Mouse (Mus musculus) testis, adult 2 months (tissue): ENCODE measurements at regions not wholly inside any gene's neighbourhood (a gene's known extent, or its start where the extent isn't known, plus 50 kb on each side); places are given as distances from the start of the nearest gene placed in this dataset.

Experiments used
- CTCF ChIP-seq: fragments of 200-500 bp; IDR thresholded peaks from 2 replicates; pipeline ENCODE4 v1.5.1; 2012; ENCODE audit warnings: low read depth, mild to moderate bottlenecking, inconsistent platforms, low read length, moderate library complexity; ENCODE audit not compliant: control insufficient read depth, insufficient read depth, insufficient replicate concordance
- POLR2A ChIP-seq: fragments of 200-500 bp; IDR thresholded peaks from 2 replicates; pipeline ENCODE4 v1.6.1; 2012; ENCODE audit warnings: low read depth, mild to moderate bottlenecking, inconsistent platforms, low read length, moderate library complexity; ENCODE audit not compliant: control insufficient read depth

GRCm38 (mm10) chr10:37914780-37915179 lies 776.1 kb upstream of the Marcks start:
- TF ChIP-seq CTCF (no peak), POLR2A (no peak)
